Mouse (Mus musculus) small intestine, adult 2 months (tissue): ENCODE results near the gene Cdc34. TPM values are rescaled to one million over a fixed set of nuclear protein-coding genes. Genes with fewer than 3 reads are reported as not detected.

Experiments
- H3K27ac ChIP-seq: fragments of 200-500 bp; 2 replicates; pipeline ENCODE4 v1.5.1; 2012; ENCODE audit warnings: low read depth, low read length, control low read depth, inconsistent platforms; ENCODE audit not compliant: insufficient read depth
- H3K27me3 ChIP-seq: fragments of 200-500 bp; 2 replicates; pipeline ENCODE4 v1.6.1; 2012; ENCODE audit warnings: mild to moderate bottlenecking, moderate library complexity, low read length, inconsistent platforms; ENCODE audit not compliant: control insufficient read depth, insufficient read depth
- H3K36me3 ChIP-seq: fragments of 200-500 bp; 2 replicates; pipeline ENCODE4 v1.6.1; 2012; ENCODE audit warnings: mild to moderate bottlenecking, low read length, control low read depth, inconsistent platforms; ENCODE audit not compliant: control insufficient read depth, insufficient read depth
- H3K4me1 ChIP-seq: fragments of 200-500 bp; 2 replicates; pipeline ENCODE4 v1.6.1; 2012; ENCODE audit warnings: low read length, inconsistent platforms, mixed read lengths; ENCODE audit not compliant: control insufficient read depth, insufficient read depth, insufficient read length
- H3K4me3 ChIP-seq: fragments of 200-500 bp; 2 replicates; pipeline ENCODE4 v1.5.1; 2012; ENCODE audit warnings: low read depth, mild to moderate bottlenecking, control low read depth, inconsistent platforms, low read length, moderate library complexity
- CTCF ChIP-seq: fragments of 200-500 bp; IDR thresholded peaks from 2 replicates; pipeline ENCODE4 v1.5.1; 2012; ENCODE audit warnings: low read depth, mild to moderate bottlenecking, control low read depth, inconsistent platforms, low read length, moderate library complexity, mixed read lengths; ENCODE audit not compliant: insufficient replicate concordance, insufficient read length; ENCODE audit errors: extremely low read depth
- POLR2A ChIP-seq: fragments of 200-500 bp; IDR thresholded peaks from 2 replicates; pipeline ENCODE4 v1.6.1; 2012; ENCODE audit warnings: low read depth, mild to moderate bottlenecking, control low read depth, inconsistent platforms, low read length, moderate library complexity
- WGBS: fragments of 180-500 bp; shearing (Covaris S2); methylation state at CpG from one replicate; pipeline ENCODE4 v1.1.7; 2018; 5-methylcytosine and 5-hydroxymethylcytosine counted together
- polyA plus RNA-seq: library from polyadenylated mRNA; depleted of rRNA; stranded (reverse); fragments of >200 nt; gene quantifications from 2 replicates; pipeline ENCODE4 v1.2.3, GENCODE M21; 2012

Cdc34 gene
- polyA plus RNA-seq, 1 experiment, result 163 TPM

- TF ChIP-seq POLR2A (no peak), CTCF (no peak)
- Histone ChIP-seq H3K4me3 (peak overlapping the region; percentile 93; the same call in 1 of the 2 replicates), H3K4me1 (peaks cover 43% of the 10 kb centered on the region), H3K27me3 (no peaks in the 10 kb centered on the region), H3K27ac (no peak overlapping the region), H3K36me3 (peaks cover 26% of the 10 kb centered on the region)
- WGBS, result 48% methylated on average over 5 of the region's 5 CpGs
Observed at GRCm38 (mm10) chr10:79705951-79706350, 24.0 kb downstream of the Cdc34 start.

- peaks cover 32% of the 10 kb centered on the region for H3K36me3 ChIP-seq
- no peak for TF ChIP-seq POLR2A
- no peak for TF ChIP-seq CTCF
- no peak overlapping the region for H3K27ac ChIP-seq
- whole genome bisulfite sequencing, result 46% methylated on average over 5 of the region's 5 CpGs
- H3K4me1 ChIP-seq, result peaks cover 37% of the 10 kb centered on the region
- no peaks in the 10 kb centered on the region for H3K27me3 ChIP-seq
- H3K4me3 ChIP-seq, result peak overlapping the region; percentile 93; the same call in 1 of the 2 replicates
Observed at GRCm38 (mm10) chr10:79706406-79707094, 24.6 kb downstream of the Cdc34 start.

- TF ChIP-seq POLR2A (no peak), CTCF (no peak)
- WGBS, result 52% methylated on average over 1 of the region's 1 CpGs
- Histone ChIP-seq H3K36me3 (peaks cover 38% of the 10 kb centered on the region), H3K27ac (no peak overlapping the region), H3K4me3 (no peak overlapping the region), H3K27me3 (no peaks in the 10 kb centered on the region), H3K4me1 (peaks cover 35% of the 10 kb centered on the region)
Observed at GRCm38 (mm10) chr10:79707162-79707561, 25.2 kb downstream of the Cdc34 start.

GRCm38 (mm10) chr10:79707759-79708158, 25.8 kb downstream of the Cdc34 start:
- TF ChIP-seq POLR2A (no peak), CTCF (no peak)
- Histone ChIP-seq H3K36me3 (peaks cover 38% of the 10 kb centered on the region), H3K4me1 (peaks cover 35% of the 10 kb centered on the region), H3K4me3 (no peak overlapping the region), H3K27ac (no peak overlapping the region), H3K27me3 (no peaks in the 10 kb centered on the region)
- WGBS, result 41% methylated on average over 4 of the region's 4 CpGs

GRCm38 (mm10) chr10:79708668-79709067, 26.7 kb downstream of the Cdc34 start:
- 76% methylated on average over 21 of the region's 21 CpGs for WGBS
- H3K4me1 ChIP-seq, result peaks cover 35% of the 10 kb centered on the region
- H3K36me3 ChIP-seq, result peaks cover 38% of the 10 kb centered on the region
- no peak overlapping the region for H3K27ac ChIP-seq
- TF ChIP-seq CTCF, result no peak
- TF ChIP-seq POLR2A, result no peak
- no peak overlapping the region for H3K4me3 ChIP-seq
- H3K27me3 ChIP-seq, result no peaks in the 10 kb centered on the region

GRCm38 (mm10) chr10:79709307-79709706, 27.3 kb downstream of the Cdc34 start:
- H3K27ac ChIP-seq, result no peak overlapping the region
- H3K36me3 ChIP-seq, result peaks cover 38% of the 10 kb centered on the region
- 44% methylated on average over 7 of the region's 7 CpGs for WGBS
- H3K27me3 ChIP-seq, result no peaks in the 10 kb centered on the region
- no peak for TF ChIP-seq POLR2A
- TF ChIP-seq CTCF, result no peak
- no peak overlapping the region for H3K4me3 ChIP-seq
- H3K4me1 ChIP-seq, result peaks cover 35% of the 10 kb centered on the region

- Histone ChIP-seq H3K4me1 (peaks cover 19% of the 10 kb centered on the region), H3K27ac (no peak overlapping the region), H3K36me3 (peaks cover 35% of the 10 kb centered on the region), H3K4me3 (no peak overlapping the region), H3K27me3 (peaks cover 10% of the 10 kb centered on the region)
- 70% methylated on average over 1 of the region's 1 CpGs for WGBS
- no peak for TF ChIP-seq POLR2A
- peak; percentile 27; the same call in 1 of the 2 replicates for TF ChIP-seq CTCF
Observed at GRCm38 (mm10) chr10:79712029-79712428, 30.0 kb downstream of the Cdc34 start.

GRCm38 (mm10) chr10:79712499-79713126, 30.6 kb downstream of the Cdc34 start:
- TF ChIP-seq POLR2A, result no peak
- TF ChIP-seq CTCF, result peak; percentile 77
- Histone ChIP-seq H3K4me1 (peaks cover 19% of the 10 kb centered on the region), H3K27me3 (peaks cover 15% of the 10 kb centered on the region), H3K36me3 (peaks cover 35% of the 10 kb centered on the region), H3K4me3 (no peak overlapping the region), H3K27ac (no peak overlapping the region)
- WGBS, result 8% methylated on average over 5 of the region's 6 CpGs
